Mouse (Mus musculus) spleen, postnatal 0 days (tissue): ENCODE measurements around the gene Prkag3. TPM values are rescaled to one million over a fixed set of nuclear protein-coding genes. Genes with fewer than 3 reads are reported as not detected.

Source experiments
- polyA plus RNA-seq: library from polyadenylated mRNA; unstranded; fragments of >200 nt; fragmentation: Nextera tagmentation; extraction: Ambion mirVana; gene quantifications from 2 replicates; pipeline ENCODE4 v1.2.1, GENCODE M21; 2015

Prkag3 gene
- polyA plus RNA-seq = 0.16 and 0.23 TPM in 2 replicates

GRCm38 (mm10) chr1:74748643-74749271 is at the start of gene Prkag3:
Gene Prkag3 (minus strand): TSS chr1:74749221.

GRCm38 (mm10) chr1:74791249-74791648 is 42.2 kb upstream of the Prkag3 start, which contains the start of gene Wnt10a:
Gene Wnt10a (plus strand): TSS chr1:74791516.

GRCm38 (mm10) chr1:74771845-74771930 is 22.7 kb upstream of the Prkag3 start, which contains the start of gene Wnt6:
Gene Wnt6 (plus strand): TSS chr1:74771892.

GRCm38 (mm10) chr1:74713099-74713858 is 35.7 kb downstream of the Prkag3 start, which contains the start of gene Cyp27a1:
Gene Cyp27a1 (plus strand): TSS chr1:74713574.

Other genes with a start within 250 kb of the Prkag3 start
- 40.3 and 42.2 TPM in 2 replicates for gene Cnot9, start 243.2 kb downstream of the Prkag3 start, polyA plus RNA-seq
- 0.20 and 0.82 TPM in 2 replicates for gene Plcd4, start 206.3 kb downstream of the Prkag3 start, polyA plus RNA-seq
- gene Usp37, start 204.9 kb downstream of the Prkag3 start, polyA plus RNA-seq = 13.0 and 13.2 TPM in 2 replicates
- 3.0 and 3.1 TPM in 2 replicates for gene Zfp142, start 161.0 kb downstream of the Prkag3 start, polyA plus RNA-seq
- 7.3 and 8.8 TPM in 2 replicates for gene Bcs1l, start 160.9 kb downstream of the Prkag3 start, polyA plus RNA-seq
- 13.2 and 18.0 TPM in 2 replicates for gene Rnf25, start 147.8 kb downstream of the Prkag3 start, polyA plus RNA-seq
- 0.40 and 0.73 TPM in 2 replicates for gene Stk36, start 147.8 kb downstream of the Prkag3 start, polyA plus RNA-seq
- gene Ttll4, start 87.5 kb downstream of the Prkag3 start, polyA plus RNA-seq = 3.6 and 6.4 TPM in 2 replicates
- 5.8 and 8.5 TPM in 2 replicates for gene Cyp27a1, start 35.6 kb downstream of the Prkag3 start, polyA plus RNA-seq
- gene Wnt6, start 22.7 kb upstream of the Prkag3 start, polyA plus RNA-seq = 2.1 and 3.0 TPM in 2 replicates
- 0.12 and 0.21 TPM in 2 replicates for gene Wnt10a, start 42.3 kb upstream of the Prkag3 start, polyA plus RNA-seq
- not detected in 2 replicates for gene Cdk5r2, start 105.7 kb upstream of the Prkag3 start, polyA plus RNA-seq
- not detected in 2 replicates for gene Fev, start 136.2 kb upstream of the Prkag3 start, polyA plus RNA-seq
- not detected in 2 replicates for gene Cryba2, start 143.9 kb upstream of the Prkag3 start, polyA plus RNA-seq
- not detected in 2 replicates for gene Cfap65, start 186.4 kb upstream of the Prkag3 start, polyA plus RNA-seq
- gene Ihh, start 202.5 kb upstream of the Prkag3 start, polyA plus RNA-seq = 1.7 and 2.4 TPM in 2 replicates